13 mouse cellular contexts compared by ENCODE assay signal in genomic region chr11:31945471-31945870, GRCm38 (mm10). TPM values are rescaled to one million over a fixed set of nuclear protein-coding genes. Genes with fewer than 3 reads are reported as not detected.
"Had no signal": no experiment of that assay in that cellular context is flagged by ENCODE, and none has a peak within 500 bp of the region (broad histone marks: within the 10 kb centered on the region; RNA-seq: fewer than 3 reads in every experiment).

No protein-coding gene starts in this region.

- DNase-seq: kidney, adult 8-10 months; kidney, postnatal 4 days; lung, adult 2 months; lung, postnatal 4 days; midbrain, embryonic 14.5 days; retina, postnatal 1 day; right cerebral cortex, postnatal 4 days; spleen, adult 18-20 months had no signal

RNA-seq across cellular contexts. Expression of gene 4930524B15Rik, which starts 19.9 kb away (rescaled TPM):
- total RNA-seq: layer of hippocampus, adult 2 months; layer of hippocampus, postnatal 10 days; left cerebral cortex, postnatal 14 days; megakaryocyte, adult 5-6 weeks; neutrophil, adult 5-6 weeks had no signal
